Comparison of ENCODE assay signal across 13 mouse cellular contexts in the genomic region with DNA sequence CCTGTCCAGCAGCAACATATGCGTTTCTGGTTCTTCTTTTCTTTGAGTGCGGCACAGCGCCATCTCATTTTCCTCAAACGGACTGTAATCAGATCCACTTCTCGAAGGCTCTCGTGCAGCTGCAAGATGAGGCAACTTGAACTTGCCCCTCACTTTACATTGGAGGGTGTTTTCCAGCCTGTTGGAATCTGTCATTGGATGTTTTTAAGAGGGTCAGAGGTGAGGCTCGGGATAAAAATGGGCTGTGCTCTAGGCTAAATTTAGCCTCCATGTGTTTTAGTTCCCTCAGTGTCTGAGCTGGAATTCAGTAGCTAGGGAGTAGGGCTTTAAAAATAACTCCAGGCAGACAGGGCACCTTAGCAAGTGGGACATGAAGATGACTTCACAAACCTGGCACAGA. TPM values are rescaled to one million over a fixed set of nuclear protein-coding genes. Genes with fewer than 3 reads are reported as not detected.
DNase-seq lines count a peak whose midpoint lies in the region; ATAC-seq and TF ChIP-seq lines count a peak whose summit lies in the region.
"Had no signal": no experiment of that assay in that cellular context is flagged by ENCODE, and none has a peak within 500 bp of the region (broad histone marks: within the 10 kb centered on the region; RNA-seq: fewer than 3 reads in every experiment).

No protein-coding gene starts in this region.

- H3K4me3 ChIP-seq in gastrocnemius, adult 2 months: 0 out of 2 replicates have a peak overlapping the region, but pooled peaks have one; percentile 25
- H3K4me3 ChIP-seq in lung, embryonic 16.5 days (ENCODE audit: low read length): no peak overlapping the region
- no peak overlapping the region for H3K4me3 ChIP-seq in lung, adult 2 months (replicated peaks; ENCODE audit: extremely low read depth, low read depth, low read length)
- H3K4me3 ChIP-seq in heart, embryonic 13.5 days: no peak overlapping the region
- H3K4me3 ChIP-seq in forebrain, postnatal 0 days (ENCODE audit: low read depth, low read length): no peak overlapping the region

- TF ChIP-seq POLR2A in lung, adult 2 months (IDR thresholded peaks at IDR 0.05; ENCODE audit: borderline replicate concordance, extremely low read depth, low read depth, low read length): no peak

- 22% methylated on average over 7 of the region's 7 CpGs for WGBS in lung, embryonic 16.5 days
- 39% methylated on average over 7 of the region's 7 CpGs for WGBS in lung, adult 2 months
- 39% methylated on average over 7 of the region's 7 CpGs for WGBS in heart, embryonic 13.5 days
- WGBS in forebrain, postnatal 0 days: 58% methylated on average over 7 of the region's 7 CpGs

- no peaks in the 10 kb centered on the region for H3K9me3 ChIP-seq in lung, embryonic 16.5 days (ENCODE audit: control insufficient read depth, low read length)
- H3K9me3 ChIP-seq in heart, embryonic 13.5 days: no peaks in the 10 kb centered on the region
- H3K9me3 ChIP-seq in forebrain, postnatal 0 days (ENCODE audit: low read length): no peaks in the 10 kb centered on the region

- H3K36me3 ChIP-seq in lung, embryonic 16.5 days (ENCODE audit: control insufficient read depth, insufficient read depth, low read length): no peaks in the 10 kb centered on the region
- H3K36me3 ChIP-seq in heart, embryonic 13.5 days: no peaks in the 10 kb centered on the region
- H3K36me3 ChIP-seq in forebrain, postnatal 0 days (ENCODE audit: insufficient read depth): no peaks in the 10 kb centered on the region

- no peak overlapping the region for H3K4me2 ChIP-seq in lung, embryonic 16.5 days (ENCODE audit: low read depth, low read length)
- peak overlapping the region; percentile 41 for H3K4me2 ChIP-seq in heart, embryonic 13.5 days
- H3K4me2 ChIP-seq in forebrain, postnatal 0 days (ENCODE audit: low read depth): no peak overlapping the region

- H3K27ac ChIP-seq in gastrocnemius, adult 2 months: peak overlapping the region; percentile 89
- no peak overlapping the region for H3K27ac ChIP-seq in lung, embryonic 16.5 days (ENCODE audit: low read length)
- H3K27ac ChIP-seq in heart, embryonic 13.5 days (replicated peaks): peak overlapping the region; percentile 93
- no peak overlapping the region for H3K27ac ChIP-seq in forebrain, postnatal 0 days (ENCODE audit: low read depth, low read length)

- H3K9ac ChIP-seq in lung, embryonic 16.5 days (ENCODE audit: low read length): no peak overlapping the region
- H3K9ac ChIP-seq in heart, embryonic 13.5 days: peak overlapping the region; percentile 38
- no peak overlapping the region for H3K9ac ChIP-seq in forebrain, postnatal 0 days

- no peak for DNase-seq in gastrocnemius, adult 2 months
- no peak for DNase-seq in gastrocnemius, postnatal 36 days
- no peak for DNase-seq in lung, adult 2 months
- peak; percentile 9 for DNase-seq in telencephalon, adult 2 months (ENCODE audit: low read depth, low spot score)
- no peak for DNase-seq in forebrain, postnatal 0 days
- DNase-seq in spleen, postnatal 4 days (ENCODE audit: low spot score in 2 of 2): no peak
- DNase-seq: midbrain, embryonic 14.5 days had no signal

- peak; percentile 76 for ATAC-seq in lung, embryonic 16.5 days (ENCODE audit: low read depth)
- peak; percentile 44; the same call in 1 of the 2 replicates for ATAC-seq in heart, embryonic 13.5 days (ENCODE audit: extremely low read depth, insufficient number of reproducible peaks, low FRiP score, low TSS enrichment)
- no peak for ATAC-seq in forebrain, postnatal 0 days
- ATAC-seq: intestine, postnatal 0 days had no signal

- intact Hi-C loops in gastrocnemius, adult 2 months (cut with DNase I): no loop called here
- intact Hi-C loops in gastrocnemius, postnatal 36 days (cut with DNase I): no loop called here

- TF ChIP-seq CTCF in gastrocnemius, adult 2 months (IDR thresholded peaks at IDR 0.05): no peak
- TF ChIP-seq CTCF in lung, adult 2 months (IDR thresholded peaks at IDR 0.05; ENCODE audit: insufficient read depth, low read length): no peak
- no peak for TF ChIP-seq CTCF in forebrain, postnatal 0 days (IDR thresholded peaks at IDR 0.05; ENCODE audit: low read depth)

- H3K27me3 ChIP-seq in lung, embryonic 16.5 days (ENCODE audit: control insufficient read depth, insufficient read depth, low read depth, low read length): peaks cover 25% of the 10 kb centered on the region
- peaks cover 25% of the 10 kb centered on the region for H3K27me3 ChIP-seq in heart, embryonic 13.5 days (replicated peaks)
- peaks cover 17% of the 10 kb centered on the region for H3K27me3 ChIP-seq in forebrain, postnatal 0 days (ENCODE audit: insufficient read depth, low read length)

- H3K4me1 ChIP-seq in lung, embryonic 16.5 days (replicated peaks; ENCODE audit: control insufficient read depth, insufficient read depth, low read length): no peaks in the 10 kb centered on the region
- H3K4me1 ChIP-seq in lung, adult 2 months (ENCODE audit: control insufficient read depth, insufficient read depth, low read length): no peaks in the 10 kb centered on the region
- peaks cover 55% of the 10 kb centered on the region for H3K4me1 ChIP-seq in heart, embryonic 13.5 days
- H3K4me1 ChIP-seq in forebrain, postnatal 0 days (ENCODE audit: insufficient read depth): no peaks in the 10 kb centered on the region

RNA-seq across cellular contexts. Expression of a gene that starts 16.4 kb away (rescaled TPM):
- 10 to 100 TPM; 18.0 to 39.9 TPM for total RNA-seq in gastrocnemius, adult 2 months (2021)
- 10 to 100 TPM; 21.8 to 26.9 TPM for total RNA-seq in gastrocnemius, postnatal 36 days (2021)
- polyA plus RNA-seq in lung, embryonic 16.5 days (2015; fragmentation: Nextera tagmentation; extraction: Ambion mirVana): 0.09 TPM in 1 of 2 replicates, not detected in the other
- 0.25 and 1.4 TPM in 2 replicates for polyA plus RNA-seq in lung, adult 2 months (2012; rRNA removed)
- polyA plus RNA-seq in heart, embryonic 13.5 days (2015; fragmentation: Nextera tagmentation; extraction: Ambion mirVana): 0.56 and 0.70 TPM in 2 replicates
- 0.54 and 1.4 TPM in 2 replicates for total RNA-seq in forebrain, postnatal 0 days (2014; rRNA removed)
- 0.13 and 0.33 TPM in 2 replicates for polyA plus RNA-seq in forebrain, postnatal 0 days (2015; fragmentation: Nextera tagmentation; extraction: Ambion mirVana)
- total RNA-seq: common myeloid progenitor, adult 5-6 weeks; MEL had no signal
- polyA plus RNA-seq: forebrain, embryonic 11.5 days; intestine, postnatal 0 days had no signal

Comparison
In these comparisons a context has a peak if more than half of its experiments do, and no peak if none do; other contexts are left out.
1. H3K27ac ChIP-seq: peak in gastrocnemius, adult 2 months (single experiment) and heart, embryonic 13.5 days (single experiment); none in lung, embryonic 16.5 days (single experiment) and forebrain, postnatal 0 days (single experiment).